Mouse (Mus musculus) heart, postnatal 14 days (tissue): ENCODE data around the gene Ccdc92b. TPM values are rescaled to one million over a fixed set of nuclear protein-coding genes. Genes with fewer than 3 reads are reported as not detected.

Experiments
- DNase-seq, 2 experiments: peaks; one replicate each; pipeline ENCODE4 v3.0.0; 2021 to 2022
- intact Hi-C: fragments of 180-260 bp; cut with DNase I; formaldehyde crosslinking; loops from one replicate; pipeline ENCODE4 v1.15.1; 2025
- total RNA-seq, 2 experiments: library from RNA; stranded (reverse); gene quantifications; 2 replicates each; pipeline ENCODE4 v1.2.3; 2021

The Ccdc92b gene
- total RNA-seq, 2 experiments from 2014 or later: 0.37 to 0.50 TPM

- intact Hi-C loops: no loop called here
- DNase-seq: no peak
Observed at GRCm38 (mm10) chr11:74610545-74611176, 8.7 kb upstream of the Ccdc92b start, which contains the start of gene Rap1gap2. Gene Rap1gap2 (minus strand): TSS chr11:74610915.

GRCm38 (mm10) chr11:74611437-74611836, 8.0 kb upstream of the Ccdc92b start:
- no peak for DNase-seq
- intact Hi-C loops: no loop called here

- intact Hi-C loops: no loop called here
- no peak for DNase-seq
Observed at GRCm38 (mm10) chr11:74613428-74613827, 6.0 kb upstream of the Ccdc92b start.

- DNase-seq: no peak
- intact Hi-C loops: no loop called here
Observed at GRCm38 (mm10) chr11:74615571-74615970, 3.8 kb upstream of the Ccdc92b start.

- no peak for DNase-seq
- intact Hi-C loops: no loop called here
Observed at GRCm38 (mm10) chr11:74619956-74620300, 523 bp downstream of the Ccdc92b start.

- intact Hi-C loops: no loop called here
- no peak for DNase-seq
Observed at GRCm38 (mm10) chr11:74621974-74622669, 2.7 kb downstream of the Ccdc92b start.

GRCm38 (mm10) chr11:74623693-74624092, 4.3 kb downstream of the Ccdc92b start:
- intact Hi-C loops: no loop called here
- DNase-seq: no peak

- intact Hi-C loops: no loop called here
- no peak for DNase-seq
Observed at GRCm38 (mm10) chr11:74625333-74625732, 5.9 kb downstream of the Ccdc92b start.

GRCm38 (mm10) chr11:74627481-74627880, 8.1 kb downstream of the Ccdc92b start:
- no peak for DNase-seq
- intact Hi-C loops: no loop called here

GRCm38 (mm10) chr11:74631880-74632789, 12.7 kb downstream of the Ccdc92b start:
- intact Hi-C loops: loop anchor here (10.0 kb wide), 1 partner anchor 213 kb away; no protein-coding TSS in a partner anchor
- no peak for DNase-seq

- intact Hi-C loops: loop anchor here (5.0 to 10.0 kb wide), 2 partner anchors 138 to 210 kb away; partner anchors contain the start of gene Mettl16
- DNase-seq: peak; percentile 63 to 81
Observed at GRCm38 (mm10) chr11:74634490-74635275, 15.3 kb downstream of the Ccdc92b start.

GRCm38 (mm10) chr11:74637486-74637885, 18.1 kb downstream of the Ccdc92b start:
- intact Hi-C loops: loop anchor here (2.0 to 10.0 kb wide), 3 partner anchors 135 to 207 kb away; partner anchors contain the start of gene Mettl16
- DNase-seq: no peak

GRCm38 (mm10) chr11:74637971-74638790, 18.8 kb downstream of the Ccdc92b start:
- DNase-seq: peak; percentile 83
- intact Hi-C loops: loop anchor here (2.0 to 10.0 kb wide), 3 partner anchors 134 to 207 kb away; partner anchors contain the start of gene Mettl16

GRCm38 (mm10) chr11:74638791-74639411, 19.5 kb downstream of the Ccdc92b start:
- intact Hi-C loops: loop anchor here (5.0 to 10.0 kb wide), 2 partner anchors 133 to 206 kb away; partner anchors contain the start of gene Mettl16
- peak in 1 of 2 experiments; percentile 23 for DNase-seq

GRCm38 (mm10) chr11:74639628-74640027, 20.2 kb downstream of the Ccdc92b start:
- no peak for DNase-seq
- intact Hi-C loops: loop anchor here (5.0 to 10.0 kb wide), 2 partner anchors 133 to 205 kb away; partner anchors contain the start of gene Mettl16

- intact Hi-C loops: loop anchor here (2.0 kb wide), 1 partner anchor 75 kb away; no protein-coding TSS in a partner anchor
Observed at GRCm38 (mm10) chr11:74647966-74648365, 28.6 kb downstream of the Ccdc92b start.

GRCm38 (mm10) chr11:74648676-74649075, 29.3 kb downstream of the Ccdc92b start:
- no peak for DNase-seq
- intact Hi-C loops: loop anchor here (2.0 kb wide), 1 partner anchor 74 kb away; no protein-coding TSS in a partner anchor

More at GRCm38 (mm10) chr11:74647966-74648365, 28.6 kb downstream of the Ccdc92b start:
- no peak for DNase-seq

GRCm38 (mm10) chr11:74649095-74649646, 29.8 kb downstream of the Ccdc92b start, which contains the start of gene Cluh:
Gene Cluh (plus strand): TSS chr11:74649495.
- intact Hi-C loops: loop anchor here (2.0 kb wide), 1 partner anchor 74 kb away; no protein-coding TSS in a partner anchor

More at GRCm38 (mm10) chr11:74649095-74649646, 29.8 kb downstream of the Ccdc92b start, which contains the start of gene Cluh:
- DNase-seq: peak; percentile 98
